Mouse (Mus musculus) myocyte (in vitro differentiated cells): Measurements from ENCODE around the gene 3110009E18Rik. TPM values are rescaled to one million over a fixed set of nuclear protein-coding genes. Genes with fewer than 3 reads are reported as not detected.

Experiments used
- H3K27me3 ChIP-seq: one replicate; pipeline ENCODE4 v1.6.1; 2011; ENCODE audit not compliant: control insufficient read depth, insufficient read depth, insufficient read length
- H3K36me3 ChIP-seq: one replicate; pipeline ENCODE4 v1.6.1; 2011; ENCODE audit not compliant: control insufficient read depth, insufficient read depth
- H3K4me2 ChIP-seq: one replicate; pipeline ENCODE4 v1.6.1; 2011; ENCODE audit warnings: low read depth, control low read depth
- H3K4me3 ChIP-seq: one replicate; pipeline ENCODE4 v1.5.1; 2011; ENCODE audit warnings: mild to moderate bottlenecking, control low read depth, moderate library complexity
- H3K79me2 ChIP-seq: one replicate; pipeline ENCODE4 v1.6.1; 2011; ENCODE audit not compliant: control insufficient read depth, insufficient read depth
- H3ac ChIP-seq: one replicate; pipeline ENCODE4 v1.6.1; 2011; ENCODE audit not compliant: control insufficient read depth, insufficient read length
- CEBPB ChIP-seq: IDR thresholded peaks from 2 replicates; pipeline ENCODE4 v1.6.1; 2011; ENCODE audit warnings: mild to moderate bottlenecking, moderate library complexity; ENCODE audit not compliant: poor library complexity, insufficient read depth, severe bottlenecking
- E2F4 ChIP-seq: IDR thresholded peaks from one replicate; pipeline ENCODE4 v1.6.1; 2011; ENCODE audit warnings: mild to moderate bottlenecking, control low read depth, moderate library complexity; ENCODE audit not compliant: insufficient read depth
- MAX ChIP-seq: IDR thresholded peaks from one replicate; pipeline ENCODE4 v1.6.1; 2011; ENCODE audit warnings: low read depth, mild to moderate bottlenecking, control low read depth
- MYOD1 ChIP-seq, 3 experiments: IDR thresholded peaks; one replicate each; pipeline ENCODE4 v1.6.1; 2011; ENCODE audit warnings: control low read depth in 2 of 3, low read depth in 2 of 3, mild to moderate bottlenecking in 2 of 3, moderate library complexity in 1 of 3; ENCODE audit not compliant: insufficient read length in 2 of 3, control insufficient read depth in 1 of 3
- MYOG ChIP-seq, 3 experiments: IDR thresholded peaks; one replicate each; pipeline ENCODE4 v1.6.1; 2011; ENCODE audit warnings: control low read depth in 2 of 3, low read depth in 2 of 3, mild to moderate bottlenecking in 2 of 3; ENCODE audit not compliant: insufficient read length in 2 of 3, control insufficient read depth in 1 of 3, insufficient read depth in 1 of 3
- POLR2A ChIP-seq: IDR thresholded peaks from one replicate; pipeline ENCODE4 v1.6.1; 2011; ENCODE audit warnings: low read depth, mild to moderate bottlenecking, control low read depth, moderate library complexity; ENCODE audit not compliant: insufficient read length
- POLR2AphosphoS2 ChIP-seq: IDR thresholded peaks from one replicate; pipeline ENCODE4 v1.6.1; 2011; ENCODE audit warnings: low read depth, control low read depth; ENCODE audit not compliant: insufficient read length
- REST ChIP-seq: IDR thresholded peaks from one replicate; pipeline ENCODE4 v1.6.1; 2011; ENCODE audit warnings: mild to moderate bottlenecking, control low read depth, moderate library complexity; ENCODE audit not compliant: insufficient read depth, insufficient read length
- SRF ChIP-seq: IDR thresholded peaks from one replicate; pipeline ENCODE4 v1.6.1; 2011; ENCODE audit warnings: low read depth; ENCODE audit not compliant: control insufficient read depth, insufficient read length
- TCF12 ChIP-seq: IDR thresholded peaks from one replicate; pipeline ENCODE4 v1.6.1; 2011; ENCODE audit warnings: mild to moderate bottlenecking, control low read depth; ENCODE audit not compliant: poor library complexity, insufficient read depth, severe bottlenecking
- TCF3 ChIP-seq: IDR thresholded peaks from one replicate; pipeline ENCODE4 v1.6.1; 2011; ENCODE audit warnings: low read depth, control low read depth; ENCODE audit not compliant: insufficient read length
- USF1 ChIP-seq: IDR thresholded peaks from one replicate; pipeline ENCODE4 v1.6.1; 2011; ENCODE audit warnings: low read depth, mild to moderate bottlenecking, control low read depth, moderate library complexity
- polyA plus RNA-seq: library from polyadenylated mRNA; unstranded; fragments of >200 nt; fragmentation: generic; extraction: Trizol; gene quantifications from one replicate; pipeline ENCODE4 v1.2.1, GENCODE M21; 2012; ENCODE audit warnings: missing spikeins

3110009E18Rik gene
- polyA plus RNA-seq, 1 experiment = 18.2 TPM

DNA sequence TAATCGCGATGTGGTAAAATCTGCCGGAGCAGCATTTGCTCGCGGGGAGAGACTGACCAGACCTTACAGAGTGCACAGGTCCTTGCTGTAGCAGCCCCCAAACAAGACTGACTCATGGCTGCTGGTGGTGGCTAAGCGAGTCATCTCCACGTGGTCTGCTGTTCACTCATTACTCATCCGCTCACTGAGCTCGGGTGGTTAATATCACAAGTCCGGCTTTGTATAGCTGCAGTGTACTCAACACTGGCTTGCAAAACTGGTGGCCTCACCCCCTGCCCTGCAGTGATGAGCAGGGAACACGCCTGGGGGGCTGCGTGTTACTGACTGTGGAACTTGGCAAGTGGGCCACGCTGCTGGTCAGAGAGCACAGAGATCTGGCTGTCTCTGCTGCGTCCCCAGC is 115.4 kb downstream of the 3110009E18Rik start:
- Histone ChIP-seq H3K27me3 (no peaks in the 10 kb centered on the region), H3K36me3 (no peaks in the 10 kb centered on the region), H3K79me2 (no peaks in the 10 kb centered on the region), H3K4me3 (no peak overlapping the region), H3ac (no peak overlapping the region), H3K4me2 (peak overlapping the region; percentile 86)
- TF ChIP-seq REST (no peak), MAX (no peak), TCF12 (no peak), E2F4 (no peak), MYOG (IDR thresholded peaks at IDR 0.05; ENCODE audit: control insufficient read depth in 1 of 3, insufficient read depth in 1 of 3, insufficient read length in 2 of 3, low read depth in 2 of 3) (no peak), USF1 (peak; percentile 91), MYOD1 (IDR thresholded peaks at IDR 0.05; ENCODE audit: control insufficient read depth in 1 of 3, insufficient read length in 2 of 3, low read depth in 2 of 3) (peak in 1 of 3 experiments; percentile 36), POLR2A (peak; percentile 50)

DNA sequence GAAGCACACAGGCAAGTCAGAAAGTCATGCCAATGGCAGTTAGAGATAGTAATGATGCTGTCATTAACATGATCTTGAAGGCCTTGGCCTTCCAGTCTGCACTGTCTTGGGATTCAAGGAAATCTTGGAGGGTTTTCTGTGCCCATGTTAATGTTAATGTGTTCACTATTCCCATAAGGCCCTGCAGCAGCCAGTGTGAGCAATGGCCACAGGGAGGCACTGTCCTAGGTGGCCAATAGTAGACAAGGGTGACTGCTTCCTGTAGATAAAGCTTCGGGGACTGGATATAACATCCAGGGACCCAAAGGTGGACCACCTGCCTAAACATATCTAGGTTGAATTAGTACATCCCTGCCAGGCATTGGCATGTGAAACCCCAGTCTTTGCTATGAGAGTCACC is 116.1 kb downstream of the 3110009E18Rik start:
- no peaks in the 10 kb centered on the region for H3K27me3 ChIP-seq
- TF ChIP-seq TCF3 (no peak), POLR2AphosphoS2 (no peak), E2F4 (no peak), POLR2A (no peak), MYOG (IDR thresholded peaks at IDR 0.05; ENCODE audit: control insufficient read depth in 1 of 3, insufficient read depth in 1 of 3, insufficient read length in 2 of 3, low read depth in 2 of 3) (no peak), SRF (no peak), USF1 (no peak), CEBPB (no peak), MAX (no peak), REST (no peak), TCF12 (no peak), MYOD1 (IDR thresholded peaks at IDR 0.05; ENCODE audit: control insufficient read depth in 1 of 3, insufficient read length in 2 of 3, low read depth in 2 of 3) (no peak)
- no peak overlapping the region for H3ac ChIP-seq
- no peak overlapping the region for H3K4me3 ChIP-seq
- no peaks in the 10 kb centered on the region for H3K36me3 ChIP-seq
- no peaks in the 10 kb centered on the region for H3K79me2 ChIP-seq
- peak overlapping the region; percentile 86 for H3K4me2 ChIP-seq

Other genes starting within 250 kb of the 3110009E18Rik start
- gene Tmem177, start 208.0 kb upstream of the 3110009E18Rik start, polyA plus RNA-seq = 8.4 TPM
- not detected for gene Cfap221, start 124.0 kb upstream of the 3110009E18Rik start, polyA plus RNA-seq
- gene Sctr, start 114.3 kb upstream of the 3110009E18Rik start, polyA plus RNA-seq = 1.9 TPM
- 80.4 TPM for gene Tmem37, start 47.1 kb upstream of the 3110009E18Rik start, polyA plus RNA-seq
- gene Dbi, start 109 bp upstream of the 3110009E18Rik start, polyA plus RNA-seq = 698 TPM
- 33.7 TPM for gene Steap3, start 151.5 kb downstream of the 3110009E18Rik start, polyA plus RNA-seq
- not detected for gene C1ql2, start 219.4 kb downstream of the 3110009E18Rik start, polyA plus RNA-seq